Mouse (Mus musculus) kidney, postnatal 0 days (tissue): ENCODE results near the gene Gzme. TPM values are rescaled to one million over a fixed set of nuclear protein-coding genes. Genes with fewer than 3 reads are reported as not detected.
"Not testable (repeated sequence)": the region's sequence is repeated elsewhere in the genome, so short reads cannot be mapped to it uniquely, and the experiment has no call there.

Experiments used
- ATAC-seq: fragments of 200-750 bp; cut with Nextera tagmentation; replicated peaks from 2 replicates; pipeline ENCODE4 v1.8.0; 2017; ENCODE audit warnings: low read depth, moderate number of reproducible peaks, moderate TSS enrichment, moderate library complexity; ENCODE audit not compliant: low FRiP score
- DNase-seq: peaks from one replicate; pipeline ENCODE4 v3.0.0-alpha.2; 2016; ENCODE audit warnings: low spot score
- H3K27ac ChIP-seq: fragments of 300-500 bp; sonication (generic); 2 replicates; pipeline ENCODE4 v1.5.1; 2014; ENCODE audit warnings: mild to moderate bottlenecking
- H3K27me3 ChIP-seq: fragments of 300-500 bp; sonication (generic); 2 replicates; pipeline ENCODE4 v1.6.1; 2014; ENCODE audit warnings: low read length, mixed read lengths; ENCODE audit not compliant: insufficient read depth
- H3K36me3 ChIP-seq: fragments of 300-500 bp; sonication (generic); 2 replicates; pipeline ENCODE4 v1.6.1; 2014; ENCODE audit warnings: low read length, mixed read lengths; ENCODE audit not compliant: insufficient read depth
- H3K4me1 ChIP-seq: fragments of 300-500 bp; sonication (generic); replicated peaks from 2 replicates; pipeline ENCODE4 v1.6.1; 2014; ENCODE audit warnings: antibody characterized with exemption, low read length, mixed read lengths; ENCODE audit not compliant: insufficient read depth
- H3K4me2 ChIP-seq: fragments of 300-500 bp; sonication (generic); 2 replicates; pipeline ENCODE4 v1.6.1; 2014; ENCODE audit warnings: mild to moderate bottlenecking, low read length, moderate library complexity, mixed read lengths
- H3K4me3 ChIP-seq: fragments of 300-500 bp; sonication (generic); replicated peaks from 2 replicates; pipeline ENCODE4 v1.5.1; 2014; ENCODE audit warnings: low read depth, low read length
- H3K9ac ChIP-seq: fragments of 300-500 bp; sonication (generic); 2 replicates; pipeline ENCODE4 v1.6.1; 2014; ENCODE audit warnings: low read depth, low read length
- H3K9me3 ChIP-seq: fragments of 300-500 bp; sonication (generic); replicated peaks from 2 replicates; pipeline ENCODE4 v1.6.1; 2016; ENCODE audit warnings: low read length, inconsistent platforms, mixed read lengths
- CTCF ChIP-seq: IDR thresholded peaks from 2 replicates; pipeline ENCODE4 v1.5.1; 2016; ENCODE audit warnings: antibody characterized with exemption, low read depth, mild to moderate bottlenecking, moderate library complexity
- WGBS: fragments of 180-500 bp; shearing (Covaris S2); extraction: QIAGEN DNeasy Blood & Tissue Kit; methylation state at CpG from one replicate; pipeline ENCODE4 v1.1.7; 2014; 5-methylcytosine and 5-hydroxymethylcytosine counted together
- polyA plus RNA-seq: library from polyadenylated mRNA; unstranded; fragments of >200 nt; fragmentation: Nextera tagmentation; extraction: Ambion mirVana; gene quantifications from 2 replicates; pipeline ENCODE4 v1.2.1, GENCODE M21; 2015

The Gzme gene
- polyA plus RNA-seq: not detected in 2 replicates

- H3K4me1 ChIP-seq: no peaks in the 10 kb centered on the region
- TF ChIP-seq CTCF: no peak
- H3K4me3 ChIP-seq: no peak within 1 kb of the TSS
- H3K27ac ChIP-seq: no peak within 1 kb of the TSS
- DNase-seq: no peak
- H3K9ac ChIP-seq: no peak within 1 kb of the TSS
- H3K27me3 ChIP-seq: no peaks in the 10 kb centered on the region
- H3K4me2 ChIP-seq: no peak within 1 kb of the TSS
- no peaks in the 10 kb centered on the region for H3K36me3 ChIP-seq
- no peaks in the 10 kb centered on the region for H3K9me3 ChIP-seq
- no peak for ATAC-seq
Observed at GRCm38 (mm10) chr14:56120525-56120924, at the start of gene Gzme. Gzme (minus strand) TSS chr14:56120625.

- no peak for ATAC-seq
- Histone ChIP-seq H3K4me1 (no peaks in the 10 kb centered on the region), H3K4me2 (no peak overlapping the region), H3K9ac (no peak overlapping the region), H3K36me3 (no peaks in the 10 kb centered on the region), H3K9me3 (no peaks in the 10 kb centered on the region), H3K27me3 (no peaks in the 10 kb centered on the region), H3K27ac (no peak overlapping the region), H3K4me3 (no peak overlapping the region)
- no peak for TF ChIP-seq CTCF
- WGBS: 71% methylated on average over 6 of the region's 6 CpGs
- no peak for DNase-seq
Observed at GRCm38 (mm10) chr14:56168009-56168408, 47.6 kb upstream of the Gzme start.

GRCm38 (mm10) chr14:56162109-56162508 lies 41.7 kb upstream of the Gzme start:
- H3K4me1 ChIP-seq: no peaks in the 10 kb centered on the region
- 87% methylated on average over 2 of the region's 2 CpGs for WGBS
- no peaks in the 10 kb centered on the region for H3K27me3 ChIP-seq
- no peak overlapping the region for H3K27ac ChIP-seq
- ATAC-seq (no peak), DNase-seq (no peak)
- H3K4me3 ChIP-seq: no peak overlapping the region
- H3K9me3 ChIP-seq: no peaks in the 10 kb centered on the region
- no peak overlapping the region for H3K9ac ChIP-seq
- H3K36me3 ChIP-seq: no peaks in the 10 kb centered on the region
- no peak overlapping the region for H3K4me2 ChIP-seq
- no peak for TF ChIP-seq CTCF

GRCm38 (mm10) chr14:56159479-56159878 lies 39.1 kb upstream of the Gzme start, which contains the start of gene Gzmg:
Gzmg (minus strand) TSS chr14:56159579.
- WGBS: 88% methylated on average over 2 of the region's 2 CpGs
- H3K27me3 ChIP-seq, H3K4me1 ChIP-seq, H3K4me2 ChIP-seq, DNase-seq, ATAC-seq, H3K4me3 ChIP-seq, H3K9me3 ChIP-seq, H3K36me3 ChIP-seq, H3K27ac ChIP-seq, H3K9ac ChIP-seq: not testable (repeated sequence)

GRCm38 (mm10) chr14:56155340-56155739 lies 34.9 kb upstream of the Gzme start:
- no peak overlapping the region for H3K9ac ChIP-seq
- WGBS: 72% methylated on average over 2 of the region's 2 CpGs
- DNase-seq (no peak), ATAC-seq (no peak)
- H3K4me3 ChIP-seq: no peak overlapping the region
- TF ChIP-seq CTCF: peak; percentile 27; the same call in 1 of the 2 replicates
- H3K27me3 ChIP-seq: no peaks in the 10 kb centered on the region
- no peaks in the 10 kb centered on the region for H3K9me3 ChIP-seq
- H3K4me1 ChIP-seq: no peaks in the 10 kb centered on the region
- no peaks in the 10 kb centered on the region for H3K36me3 ChIP-seq
- no peak overlapping the region for H3K4me2 ChIP-seq
- H3K27ac ChIP-seq: no peak overlapping the region

GRCm38 (mm10) chr14:56133675-56134074 lies 13.2 kb upstream of the Gzme start:
- not testable (repeated sequence) for ATAC-seq, H3K4me3 ChIP-seq, H3K9ac ChIP-seq, H3K9me3 ChIP-seq, H3K4me1 ChIP-seq, H3K4me2 ChIP-seq, H3K27ac ChIP-seq, H3K27me3 ChIP-seq, DNase-seq, H3K36me3 ChIP-seq
- WGBS: 90% methylated on average over 1 of the region's 1 CpGs

GRCm38 (mm10) chr14:56132508-56132907 lies 12.1 kb upstream of the Gzme start, which contains the start of gene Gzmd:
Gzmd (minus strand) TSS chr14:56132608.
- not testable (repeated sequence) for H3K27ac ChIP-seq, H3K36me3 ChIP-seq, DNase-seq, ATAC-seq, H3K27me3 ChIP-seq, H3K4me3 ChIP-seq, H3K4me1 ChIP-seq, H3K4me2 ChIP-seq, H3K9ac ChIP-seq, H3K9me3 ChIP-seq
- 81% methylated on average over 2 of the region's 2 CpGs for WGBS
